Mouse (Mus musculus): ENCODE data around the gene Prdm9. TPM values are rescaled to one million over a fixed set of nuclear protein-coding genes. Genes with fewer than 3 reads are reported as not detected.
"Not testable (repeated sequence)": the region's sequence is repeated elsewhere in the genome, so short reads cannot be mapped to it uniquely, and the experiment has no call there.

The Prdm9 gene
- polyA plus RNA-seq, 1 experiment from 2014 or later, result 1.2 TPM

GRCm38 (mm10) chr17:15577291-15577694, 13.1 kb upstream of the Prdm9 start:
- Histone ChIP-seq H3K27me3 (ENCODE audit: control insufficient read depth, insufficient read depth, low read length) (no peaks in the 10 kb centered on the region), H3K36me3 (ENCODE audit: control insufficient read depth, insufficient read depth, low read length) (no peaks in the 10 kb centered on the region), H3K27ac (ENCODE audit: low read depth, low read length) (no peak overlapping the region), H3K4me2 (peak overlapping the region; percentile 63), H3K4me1 (ENCODE audit: control insufficient read depth, insufficient read depth, low read length) (no peaks in the 10 kb centered on the region), H3K4me3 (ENCODE audit: low read depth, low read length) (peak overlapping the region; percentile 37), H3K9ac (ENCODE audit: low read depth, low read length) (peak overlapping the region; percentile 28; the same call in 1 of the 2 replicates), H3K9me3 (replicated peaks; ENCODE audit: control insufficient read depth, low read length) (no peaks in the 10 kb centered on the region)
- under 1% methylated on average over 32 of the region's 32 CpGs for WGBS (ENCODE audit: insufficient replicate concordance)
- peak; percentile 75; the same call in 1 of the 2 replicates for ATAC-seq (replicated peaks; ENCODE audit: insufficient number of reproducible peaks, low FRiP score, low TSS enrichment)

GRCm38 (mm10) chr17:15575056-15575455, 10.9 kb upstream of the Prdm9 start:
- no peaks in the 10 kb centered on the region for H3K27me3 ChIP-seq (ENCODE audit: control insufficient read depth, insufficient read depth, low read length)
- ATAC-seq (replicated peaks; ENCODE audit: insufficient number of reproducible peaks, low FRiP score, low TSS enrichment), result no peak
- H3K9ac ChIP-seq (ENCODE audit: low read depth, low read length), result no peak overlapping the region
- H3K27ac ChIP-seq (ENCODE audit: low read depth, low read length), result no peak overlapping the region
- H3K4me3 ChIP-seq (ENCODE audit: low read depth, low read length), result no peak overlapping the region
- H3K36me3 ChIP-seq (ENCODE audit: control insufficient read depth, insufficient read depth, low read length), result no peaks in the 10 kb centered on the region
- no peaks in the 10 kb centered on the region for H3K9me3 ChIP-seq (replicated peaks; ENCODE audit: control insufficient read depth, low read length)
- WGBS (ENCODE audit: insufficient replicate concordance), result 69% methylated on average over 1 of the region's 1 CpGs
- H3K4me2 ChIP-seq, result no peak overlapping the region
- no peaks in the 10 kb centered on the region for H3K4me1 ChIP-seq (ENCODE audit: control insufficient read depth, insufficient read depth, low read length)

- Histone ChIP-seq H3K27ac (ENCODE audit: low read depth, low read length) (no peak overlapping the region), H3K4me2 (no peak overlapping the region), H3K4me3 (ENCODE audit: low read depth, low read length) (no peak overlapping the region), H3K9me3 (replicated peaks; ENCODE audit: control insufficient read depth, low read length) (no peaks in the 10 kb centered on the region), H3K36me3 (ENCODE audit: control insufficient read depth, insufficient read depth, low read length) (no peaks in the 10 kb centered on the region), H3K27me3 (ENCODE audit: control insufficient read depth, insufficient read depth, low read length) (no peaks in the 10 kb centered on the region), H3K4me1 (ENCODE audit: control insufficient read depth, insufficient read depth, low read length) (peaks cover 6% of the 10 kb centered on the region; the same call in 1 of the 2 replicates), H3K9ac (ENCODE audit: low read depth, low read length) (no peak overlapping the region)
- ATAC-seq (replicated peaks; ENCODE audit: insufficient number of reproducible peaks, low FRiP score, low TSS enrichment), result no peak
- 71% methylated on average over 5 of the region's 5 CpGs for WGBS (ENCODE audit: insufficient replicate concordance)
Measured at GRCm38 (mm10) chr17:15566908-15567307, 2.8 kb upstream of the Prdm9 start.

- Histone ChIP-seq H3K27ac (ENCODE audit: low read depth, low read length) (no peak overlapping the region), H3K4me2 (peak overlapping the region; percentile 76), H3K27me3 (ENCODE audit: control insufficient read depth, insufficient read depth, low read length) (no peaks in the 10 kb centered on the region), H3K4me1 (ENCODE audit: control insufficient read depth, insufficient read depth, low read length) (peaks cover 6% of the 10 kb centered on the region; the same call in 1 of the 2 replicates), H3K36me3 (ENCODE audit: control insufficient read depth, insufficient read depth, low read length) (no peaks in the 10 kb centered on the region), H3K9me3 (replicated peaks; ENCODE audit: control insufficient read depth, low read length) (no peaks in the 10 kb centered on the region), H3K9ac (ENCODE audit: low read depth, low read length) (peak overlapping the region; percentile 89), H3K4me3 (ENCODE audit: low read depth, low read length) (peak overlapping the region; percentile 47)
- 41% methylated on average over 12 of the region's 12 CpGs for WGBS (ENCODE audit: insufficient replicate concordance)
- ATAC-seq (replicated peaks; ENCODE audit: insufficient number of reproducible peaks, low FRiP score, low TSS enrichment), result no peak
Measured at GRCm38 (mm10) chr17:15564928-15565300, 760 bp upstream of the Prdm9 start.

- H3K27ac ChIP-seq (ENCODE audit: low read depth, low read length), result no peak overlapping the region
- no peak for ATAC-seq (replicated peaks; ENCODE audit: insufficient number of reproducible peaks, low FRiP score, low TSS enrichment)
- H3K9ac ChIP-seq (ENCODE audit: low read depth, low read length), result no peak overlapping the region
- no peaks in the 10 kb centered on the region for H3K27me3 ChIP-seq (ENCODE audit: control insufficient read depth, insufficient read depth, low read length)
- H3K4me1 ChIP-seq (ENCODE audit: control insufficient read depth, insufficient read depth, low read length), result peaks cover 6% of the 10 kb centered on the region; the same call in 1 of the 2 replicates
- H3K4me3 ChIP-seq (ENCODE audit: low read depth, low read length), result no peak overlapping the region
- no peaks in the 10 kb centered on the region for H3K36me3 ChIP-seq (ENCODE audit: control insufficient read depth, insufficient read depth, low read length)
- H3K9me3 ChIP-seq (replicated peaks; ENCODE audit: control insufficient read depth, low read length), result no peaks in the 10 kb centered on the region
- no peak overlapping the region for H3K4me2 ChIP-seq
- 81% methylated on average over 2 of the region's 2 CpGs for WGBS (ENCODE audit: insufficient replicate concordance)
Measured at GRCm38 (mm10) chr17:15559946-15560345, 4.2 kb downstream of the Prdm9 start.

- ATAC-seq (replicated peaks; ENCODE audit: insufficient number of reproducible peaks, low FRiP score, low TSS enrichment), result no peak
- no peak overlapping the region for H3K27ac ChIP-seq (ENCODE audit: low read depth, low read length)
- no peaks in the 10 kb centered on the region for H3K27me3 ChIP-seq (ENCODE audit: control insufficient read depth, insufficient read depth, low read length)
- H3K9me3 ChIP-seq (replicated peaks; ENCODE audit: control insufficient read depth, low read length), result peaks cover 3% of the 10 kb centered on the region; the same call in 1 of the 2 replicates
- H3K36me3 ChIP-seq (ENCODE audit: control insufficient read depth, insufficient read depth, low read length), result no peaks in the 10 kb centered on the region
- WGBS (ENCODE audit: insufficient replicate concordance), result 48% methylated on average over 1 of the region's 1 CpGs
- no peaks in the 10 kb centered on the region for H3K4me1 ChIP-seq (ENCODE audit: control insufficient read depth, insufficient read depth, low read length)
- H3K4me3 ChIP-seq (ENCODE audit: low read depth, low read length), result no peak overlapping the region
- H3K9ac ChIP-seq (ENCODE audit: low read depth, low read length), result no peak overlapping the region
- H3K4me2 ChIP-seq, result no peak overlapping the region
Measured at GRCm38 (mm10) chr17:15549713-15550112, 14.4 kb downstream of the Prdm9 start.

GRCm38 (mm10) chr17:15546440-15546839, 17.7 kb downstream of the Prdm9 start:
- no peak overlapping the region for H3K4me2 ChIP-seq
- no peak overlapping the region for H3K4me3 ChIP-seq (ENCODE audit: low read depth, low read length)
- WGBS (ENCODE audit: insufficient replicate concordance), result 73% methylated on average over 4 of the region's 4 CpGs
- no peak overlapping the region for H3K9ac ChIP-seq (ENCODE audit: low read depth, low read length)
- no peaks in the 10 kb centered on the region for H3K36me3 ChIP-seq (ENCODE audit: control insufficient read depth, insufficient read depth, low read length)
- no peaks in the 10 kb centered on the region for H3K27me3 ChIP-seq (ENCODE audit: control insufficient read depth, insufficient read depth, low read length)
- peaks cover 3% of the 10 kb centered on the region; the same call in 1 of the 2 replicates for H3K9me3 ChIP-seq (replicated peaks; ENCODE audit: control insufficient read depth, low read length)
- H3K4me1 ChIP-seq (ENCODE audit: control insufficient read depth, insufficient read depth, low read length), result no peaks in the 10 kb centered on the region
- H3K27ac ChIP-seq (ENCODE audit: low read depth, low read length), result no peak overlapping the region
- no peak for ATAC-seq (replicated peaks; ENCODE audit: insufficient number of reproducible peaks, low FRiP score, low TSS enrichment)

GRCm38 (mm10) chr17:15543868-15544267, 20.3 kb downstream of the Prdm9 start:
- H3K4me1 ChIP-seq (ENCODE audit: control insufficient read depth, insufficient read depth, low read length); ATAC-seq (replicated peaks; ENCODE audit: insufficient number of reproducible peaks, low FRiP score, low TSS enrichment); H3K9me3 ChIP-seq (replicated peaks; ENCODE audit: control insufficient read depth, low read length); H3K9ac ChIP-seq (ENCODE audit: low read depth, low read length); H3K4me3 ChIP-seq (ENCODE audit: low read depth, low read length); H3K27me3 ChIP-seq (ENCODE audit: control insufficient read depth, insufficient read depth, low read length); H3K36me3 ChIP-seq (ENCODE audit: control insufficient read depth, insufficient read depth, low read length); H3K27ac ChIP-seq (ENCODE audit: low read depth, low read length); H3K4me2 ChIP-seq: not testable (repeated sequence)
- 53% methylated on average over 4 of the region's 4 CpGs for WGBS (ENCODE audit: insufficient replicate concordance)

- no peaks in the 10 kb centered on the region for H3K36me3 ChIP-seq (ENCODE audit: control insufficient read depth, insufficient read depth, low read length)
- no peak overlapping the region for H3K27ac ChIP-seq (ENCODE audit: low read depth, low read length)
- ATAC-seq (replicated peaks; ENCODE audit: insufficient number of reproducible peaks, low FRiP score, low TSS enrichment), result no peak
- H3K9me3 ChIP-seq (replicated peaks; ENCODE audit: control insufficient read depth, low read length), result peaks cover 3% of the 10 kb centered on the region; the same call in 1 of the 2 replicates
- 60% methylated on average over 4 of the region's 4 CpGs for WGBS (ENCODE audit: insufficient replicate concordance)
- H3K9ac ChIP-seq (ENCODE audit: low read depth, low read length), result no peak overlapping the region
- no peak overlapping the region for H3K4me2 ChIP-seq
- peaks cover 12% of the 10 kb centered on the region for H3K27me3 ChIP-seq (ENCODE audit: control insufficient read depth, insufficient read depth, low read length)
- no peak overlapping the region for H3K4me3 ChIP-seq (ENCODE audit: low read depth, low read length)
- no peaks in the 10 kb centered on the region for H3K4me1 ChIP-seq (ENCODE audit: control insufficient read depth, insufficient read depth, low read length)
Measured at GRCm38 (mm10) chr17:15540309-15540708, 23.8 kb downstream of the Prdm9 start.
